Mouse (Mus musculus) erythroblast, adult 5-6 weeks (primary cell): ENCODE data around the gene Kcnmb3. TPM values are rescaled to one million over a fixed set of nuclear protein-coding genes. Genes with fewer than 3 reads are reported as not detected.

Source experiments
- ATAC-seq: replicated peaks from 2 replicates; pipeline ENCODE4 v1.8.0; 2016; ENCODE audit warnings: moderate number of reproducible peaks, mild to moderate bottlenecking, moderate TSS enrichment, inconsistent platforms; ENCODE audit not compliant: poor library complexity, low FRiP score, severe bottlenecking
- total RNA-seq, 2 experiments: library from RNA; stranded (forward) in 1 of 2; stranded (reverse) in 1 of 2; fragments of 150-400 nt in 1 of 2; fragments of 200-764, 138-1000 nt in 1 of 2; gene quantifications; 2 replicates each; pipeline versions ENCODE4 v1.2.3 to v1.2.4; 2015 to 2017; ENCODE audit warnings: low replicate concordance in 2 of 2

Kcnmb3 gene
- not detected in 2 replicates for total RNA-seq (2015; ENCODE audit: low replicate concordance)
- total RNA-seq (2017; ENCODE audit: low replicate concordance) = not detected in 2 replicates

DNA sequence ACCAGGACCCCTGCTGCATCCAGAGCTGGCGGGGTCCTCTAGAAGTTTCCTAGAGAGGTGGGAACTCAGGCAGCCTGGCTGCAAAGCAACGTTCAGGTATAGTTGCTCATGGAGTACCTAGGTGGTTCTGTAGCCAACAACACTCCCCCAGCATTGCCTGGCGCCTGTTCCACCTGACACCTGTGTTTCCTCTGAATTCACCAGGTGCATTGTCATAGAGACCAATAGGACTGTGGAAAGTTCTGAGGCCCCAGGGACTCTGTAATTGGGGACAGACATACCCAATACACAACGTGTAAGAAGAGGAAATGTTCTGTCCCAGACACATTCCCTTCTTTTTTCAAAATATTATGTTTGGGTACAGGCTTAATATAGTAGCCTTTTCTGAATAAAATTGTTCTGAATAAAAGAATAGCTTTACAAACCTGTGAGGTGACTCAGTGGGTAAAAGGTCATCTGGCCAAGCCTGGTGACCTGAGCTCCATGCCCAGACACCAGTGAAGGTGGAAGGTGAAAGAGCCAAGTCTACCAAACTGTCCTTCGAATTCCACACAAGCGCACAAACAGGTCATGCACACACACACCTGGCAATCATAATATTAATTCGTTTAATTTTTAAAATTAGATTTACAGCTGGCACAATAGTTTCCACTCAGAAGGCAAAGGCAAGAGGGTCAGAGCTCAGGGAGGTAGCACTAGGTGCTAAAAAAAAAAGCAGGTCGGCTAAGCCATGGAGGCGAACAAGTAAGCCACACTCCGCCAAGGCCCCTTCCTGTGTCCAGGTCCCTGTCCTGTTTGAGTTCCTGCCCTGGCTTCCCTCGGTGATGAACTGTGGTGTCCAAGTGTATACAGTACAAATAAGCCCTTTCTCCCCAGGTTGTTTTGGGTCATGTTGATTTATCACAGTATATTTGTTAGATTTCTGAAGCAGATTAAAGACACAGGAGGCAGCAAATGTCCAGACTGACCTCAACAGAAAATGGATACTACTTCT is at the start of gene Kcnmb3:
TSS of gene Kcnmb3 (minus strand) at position 135 of the 994 bp plus-strand sequence.
- ATAC-seq = no peak

- ATAC-seq = no peak
Measured at GRCm38 (mm10) chr3:32538091-32538490, 46.1 kb upstream of the Kcnmb3 start.

DNA sequence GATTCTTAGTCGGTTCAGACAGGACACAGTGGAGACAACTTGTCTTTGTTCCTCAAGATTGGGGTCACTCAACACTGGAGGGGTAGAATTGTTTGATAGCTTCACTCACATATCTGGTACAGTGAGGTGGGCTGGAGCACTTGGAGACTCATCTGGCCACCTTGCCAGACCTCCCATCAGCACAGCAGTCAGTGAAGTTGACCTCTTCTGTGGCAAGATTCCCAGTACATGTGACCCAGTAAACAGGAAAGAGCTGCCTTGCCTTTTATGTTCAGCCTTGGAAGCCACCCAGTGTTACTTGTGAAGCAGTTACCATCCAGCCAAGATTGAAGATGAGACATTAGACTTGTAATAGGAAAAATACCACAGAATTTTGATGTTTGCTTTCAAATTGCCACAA is 45.5 kb upstream of the Kcnmb3 start:
- ATAC-seq = no peak

DNA sequence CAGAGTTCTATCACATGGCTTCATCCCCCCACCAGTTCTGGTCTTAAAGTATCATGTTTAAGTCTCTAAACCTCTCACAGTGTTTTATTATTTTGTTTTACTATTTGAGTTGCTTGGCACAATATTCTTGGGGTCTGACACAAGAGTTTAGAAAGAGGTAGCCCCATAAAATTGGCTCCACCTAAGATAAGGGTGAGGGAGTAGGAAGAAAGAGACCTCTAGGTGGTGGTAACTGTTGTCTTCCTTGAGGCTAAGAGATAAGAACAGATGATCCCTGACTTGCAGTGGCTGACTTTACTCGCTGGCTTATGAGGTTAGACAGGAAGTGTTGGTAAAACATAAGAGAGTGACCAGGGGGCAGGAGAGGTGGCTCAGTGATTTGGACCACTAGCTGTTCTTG is 43.7 kb upstream of the Kcnmb3 start:
- no peak for ATAC-seq

- ATAC-seq = no peak
Measured at GRCm38 (mm10) chr3:32530041-32530440, 38.0 kb upstream of the Kcnmb3 start.

- ATAC-seq = peak; percentile 100
Measured at GRCm38 (mm10) chr3:32529303-32529898, 37.4 kb upstream of the Kcnmb3 start, which contains the start of gene Mfn1. TSS of gene Mfn1 (plus strand) at chr3:32529465.

DNA sequence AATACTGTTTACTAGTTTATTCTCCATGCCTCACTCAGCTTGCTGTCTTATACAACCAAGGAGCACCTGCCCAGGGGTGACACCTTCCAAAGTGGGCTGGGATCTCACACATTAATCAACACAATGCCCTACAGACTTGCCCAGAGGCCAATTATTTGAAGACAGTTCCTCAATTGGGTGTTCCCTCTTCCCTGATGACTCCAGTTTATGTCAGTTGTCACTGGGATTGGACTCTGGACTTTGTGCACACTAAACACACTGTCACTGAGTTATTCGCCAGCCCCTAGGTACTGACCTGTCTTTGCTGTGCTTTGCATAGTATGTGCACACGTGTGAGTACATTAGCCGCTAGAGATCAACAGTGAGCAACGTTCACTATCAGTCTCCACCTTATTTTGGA is 35.1 kb upstream of the Kcnmb3 start:
- no peak for ATAC-seq

DNA sequence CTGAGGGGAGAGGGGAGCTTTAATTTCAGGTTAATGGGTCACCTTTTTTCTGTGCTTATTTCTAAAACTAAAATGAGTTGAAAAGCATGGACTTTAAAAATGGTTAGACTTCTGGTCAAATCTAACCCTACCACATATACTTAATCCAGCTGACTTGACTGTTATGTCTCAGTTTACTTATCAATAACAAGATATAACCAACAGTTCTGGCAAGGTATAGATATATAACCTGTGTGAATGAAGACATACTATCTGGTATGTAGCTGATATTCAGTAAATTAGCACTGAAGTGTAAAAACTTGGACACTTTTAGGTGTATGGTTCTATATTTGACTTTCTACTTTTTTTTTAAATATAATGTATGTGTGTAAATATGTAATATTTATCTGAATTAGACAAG is 21.5 kb upstream of the Kcnmb3 start:
- no peak for ATAC-seq

DNA sequence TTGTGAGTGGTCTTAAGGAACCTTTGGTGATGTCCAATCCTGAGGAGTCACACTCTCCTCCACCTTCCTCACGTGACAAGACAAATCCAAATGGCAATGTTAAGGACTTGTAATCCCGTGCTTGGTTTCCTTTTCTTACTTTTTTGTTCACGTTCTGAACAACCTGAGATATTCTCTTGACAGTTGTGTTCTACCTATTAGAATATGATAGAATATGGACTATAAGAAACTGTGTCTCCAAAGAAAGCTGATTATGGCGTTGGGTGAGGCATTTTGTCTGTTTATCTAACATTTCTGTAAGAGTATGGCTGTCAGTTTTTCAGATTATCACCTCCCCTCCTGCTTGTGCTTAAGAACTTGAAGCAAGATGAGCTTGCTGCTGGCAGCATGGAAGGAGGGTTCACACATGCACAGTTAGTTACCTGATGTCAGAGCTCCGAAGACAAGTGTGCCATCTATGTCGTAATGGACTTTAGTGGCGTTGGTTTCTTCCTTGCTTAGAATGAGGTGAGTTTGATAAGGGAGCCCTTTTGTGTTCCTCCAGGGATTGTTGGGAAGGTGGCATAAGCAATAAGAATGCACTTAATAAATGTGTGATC is 20.8 kb upstream of the Kcnmb3 start:
- ATAC-seq = 0 out of 2 replicates have a peak, but pooled peaks have one; percentile 3

DNA sequence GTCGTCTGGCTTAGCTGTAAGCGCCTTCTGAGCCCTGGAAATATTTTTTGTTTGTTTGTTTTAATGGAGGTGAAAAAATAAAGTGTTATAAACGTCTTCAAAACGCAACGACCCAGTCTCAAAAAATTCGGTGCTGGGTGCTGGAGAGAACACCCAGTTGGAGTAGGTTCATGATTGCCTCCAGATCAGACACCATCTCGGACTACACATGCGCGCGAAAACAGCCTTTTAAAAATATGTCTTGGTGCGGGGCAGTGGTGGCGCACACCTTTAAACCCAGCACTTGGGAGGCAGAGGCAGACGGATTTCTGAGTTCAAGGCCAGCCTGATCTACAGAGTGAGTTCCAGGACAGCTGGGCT is 19.1 kb upstream of the Kcnmb3 start:
- 0 out of 2 replicates have a peak, but pooled peaks have one; percentile 33 for ATAC-seq

- ATAC-seq = peak; percentile 85
Measured at GRCm38 (mm10) chr3:32510375-32511190, 18.6 kb upstream of the Kcnmb3 start.

- peak; percentile 46; the same call in 1 of the 2 replicates for ATAC-seq
Measured at GRCm38 (mm10) chr3:32509496-32510374, 17.7 kb upstream of the Kcnmb3 start, which contains the start of gene Zfp639. TSS of gene Zfp639 (plus strand) at chr3:32510259.

DNA sequence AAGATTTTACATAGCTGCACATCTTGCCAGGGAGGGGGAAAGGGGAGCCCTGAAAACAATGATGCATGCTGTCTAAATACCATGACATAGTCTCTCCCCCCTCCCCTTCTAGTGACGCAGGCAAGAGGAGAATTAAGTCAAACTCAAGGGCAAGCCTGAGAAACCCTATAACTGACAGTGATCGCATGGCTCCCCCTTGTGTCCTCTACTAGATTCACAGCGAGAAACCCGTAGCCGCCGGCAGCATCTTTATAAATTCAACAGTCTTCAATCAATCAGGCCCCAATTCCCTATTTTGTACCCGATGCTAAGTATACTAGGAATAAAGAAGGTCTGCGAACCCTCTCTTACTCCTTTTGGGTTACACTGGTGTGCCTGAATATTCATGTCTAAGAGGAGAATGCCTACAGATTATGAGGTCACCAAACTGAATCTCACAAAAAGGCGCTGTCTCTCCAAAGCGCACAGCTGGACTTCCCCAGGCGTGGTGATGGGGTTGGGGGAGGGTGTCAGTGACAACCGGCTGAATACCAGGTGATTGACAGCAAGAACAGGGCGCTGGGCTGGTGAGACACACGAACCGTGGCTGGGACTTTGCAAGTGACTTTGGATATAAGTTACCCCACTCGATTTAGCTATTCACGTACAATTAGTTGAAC is 16.8 kb upstream of the Kcnmb3 start:
- ATAC-seq = 0 out of 2 replicates have a peak, but pooled peaks have one; percentile 37

- no peak for ATAC-seq
Measured at GRCm38 (mm10) chr3:32506366-32507225, 14.6 kb upstream of the Kcnmb3 start.

DNA sequence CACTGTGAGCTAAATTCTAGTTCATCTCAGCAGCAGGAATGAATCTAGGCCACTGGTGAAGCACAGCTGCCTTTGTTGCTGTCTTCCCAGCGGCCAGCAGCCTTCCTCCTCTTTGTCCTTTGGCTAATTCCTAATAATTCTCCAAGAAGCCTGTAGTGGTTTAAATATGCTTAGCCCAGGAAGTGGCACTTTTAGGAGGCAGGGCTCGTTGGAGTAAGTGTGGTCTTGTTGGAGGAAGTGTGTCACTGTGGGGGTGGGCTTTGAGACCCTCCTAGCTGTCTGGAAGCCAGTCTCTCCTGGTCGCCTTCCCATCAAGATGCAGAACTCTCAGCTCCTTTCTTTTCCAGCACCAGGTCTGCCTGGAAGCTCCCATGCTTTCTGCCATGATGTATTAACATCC is 13.8 kb upstream of the Kcnmb3 start:
- no peak for ATAC-seq

DNA sequence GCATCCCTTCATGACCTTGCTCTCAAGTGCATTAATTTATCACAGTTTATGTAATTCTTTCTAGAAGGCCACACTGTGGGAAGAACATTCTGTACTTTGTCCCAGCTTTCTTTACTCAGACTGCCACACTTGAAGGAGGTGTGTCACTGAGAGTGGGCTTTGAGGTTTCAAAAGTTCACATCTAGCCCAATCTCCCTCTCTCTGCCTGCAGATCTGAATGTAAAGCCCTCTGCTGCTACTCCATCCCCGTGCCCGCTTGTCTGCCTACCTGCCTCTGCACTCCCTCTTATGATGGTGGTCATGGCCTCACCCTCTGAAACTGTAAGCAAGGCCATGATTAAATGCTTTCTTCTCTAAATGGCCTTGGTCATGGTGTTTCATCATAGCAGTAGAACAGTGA is 8.3 kb upstream of the Kcnmb3 start:
- ATAC-seq = no peak

DNA sequence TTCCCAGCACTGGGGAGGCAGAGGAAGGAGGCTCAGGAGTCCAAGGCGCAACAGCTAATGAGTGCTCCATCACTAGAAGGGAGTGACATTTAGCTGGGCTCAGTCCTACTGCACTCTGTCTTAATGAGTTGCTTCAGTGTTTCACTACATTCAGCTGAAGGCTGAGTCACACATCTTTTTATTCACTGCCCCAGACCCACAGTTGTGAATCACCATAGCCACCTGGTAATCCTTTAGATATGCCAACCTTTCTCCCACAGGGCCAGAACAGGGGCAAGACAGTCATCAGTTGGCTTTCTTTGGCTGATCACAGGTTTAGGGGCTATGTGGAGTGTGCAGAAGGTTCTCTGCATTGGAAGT is 4.7 kb upstream of the Kcnmb3 start:
- no peak for ATAC-seq
